Mouse (Mus musculus) testis, adult 2 months (tissue): Measurements from ENCODE around the gene Rint1. TPM values are rescaled to one million over a fixed set of nuclear protein-coding genes. Genes with fewer than 3 reads are reported as not detected.

Experiments
- H3K27ac ChIP-seq: fragments of 200-500 bp; 2 replicates; pipeline ENCODE4 v1.5.1; 2012; ENCODE audit warnings: low read depth, low read length; ENCODE audit not compliant: control insufficient read depth, insufficient read depth
- H3K27me3 ChIP-seq: fragments of 200-500 bp; 2 replicates; pipeline ENCODE4 v1.6.1; 2012; ENCODE audit warnings: mild to moderate bottlenecking, low read length, moderate library complexity; ENCODE audit not compliant: control insufficient read depth, insufficient read depth
- H3K36me3 ChIP-seq: fragments of 200-500 bp; 2 replicates; pipeline ENCODE4 v1.6.1; 2012; ENCODE audit warnings: mild to moderate bottlenecking, low read length; ENCODE audit not compliant: control insufficient read depth, insufficient read depth
- H3K4me1 ChIP-seq: fragments of 200-500 bp; 2 replicates; pipeline ENCODE4 v1.6.1; 2012; ENCODE audit warnings: low read length; ENCODE audit not compliant: control insufficient read depth, insufficient read depth
- H3K4me3 ChIP-seq: fragments of 200-500 bp; 2 replicates; pipeline ENCODE4 v1.5.1; 2012; ENCODE audit warnings: low read depth, mild to moderate bottlenecking, low read length, moderate library complexity, mixed read lengths; ENCODE audit not compliant: control insufficient read depth
- CTCF ChIP-seq: fragments of 200-500 bp; IDR thresholded peaks from 2 replicates; pipeline ENCODE4 v1.5.1; 2012; ENCODE audit warnings: low read depth, mild to moderate bottlenecking, inconsistent platforms, low read length, moderate library complexity; ENCODE audit not compliant: control insufficient read depth, insufficient read depth, insufficient replicate concordance
- POLR2A ChIP-seq: fragments of 200-500 bp; IDR thresholded peaks from 2 replicates; pipeline ENCODE4 v1.6.1; 2012; ENCODE audit warnings: low read depth, mild to moderate bottlenecking, inconsistent platforms, low read length, moderate library complexity; ENCODE audit not compliant: control insufficient read depth
- polyA plus RNA-seq: library from polyadenylated mRNA; depleted of rRNA; stranded (reverse); fragments of >200 nt; gene quantifications from 2 replicates; pipeline ENCODE4 v1.2.3, GENCODE M21; 2012

Gene Rint1
- polyA plus RNA-seq, 1 experiment = 6.9 TPM

DNA sequence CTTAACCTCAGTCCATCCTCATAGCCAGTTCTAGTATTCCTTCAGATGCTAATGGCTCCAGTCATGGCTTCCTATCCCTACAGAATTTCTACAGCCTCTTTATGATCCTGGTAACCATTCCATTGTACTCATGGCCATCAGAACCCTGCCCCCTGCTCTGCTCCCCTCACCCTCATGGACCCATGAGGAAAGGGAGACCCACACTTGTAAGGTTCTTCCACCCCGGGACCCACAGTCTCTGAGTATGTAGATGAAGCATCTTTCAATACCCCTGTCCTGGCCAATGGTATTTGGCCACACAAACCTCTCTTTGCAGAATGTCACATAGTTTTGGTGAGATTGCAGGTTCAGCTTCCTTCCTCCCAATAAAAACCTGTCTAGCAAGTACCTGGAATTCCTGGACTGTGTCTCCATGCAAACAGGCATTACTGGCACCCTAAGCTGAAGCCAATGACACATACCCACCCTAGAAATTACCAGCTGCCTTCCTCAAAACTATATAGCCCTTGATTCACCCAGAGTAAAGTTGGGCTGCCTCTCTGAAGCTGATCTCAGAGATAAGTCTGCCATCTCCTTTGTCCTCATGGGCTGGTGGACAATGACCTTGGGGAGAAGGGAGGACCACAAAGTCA, 71.7 kb downstream of the Rint1 start:
- TF ChIP-seq CTCF = no peak
- no peak for TF ChIP-seq POLR2A

DNA sequence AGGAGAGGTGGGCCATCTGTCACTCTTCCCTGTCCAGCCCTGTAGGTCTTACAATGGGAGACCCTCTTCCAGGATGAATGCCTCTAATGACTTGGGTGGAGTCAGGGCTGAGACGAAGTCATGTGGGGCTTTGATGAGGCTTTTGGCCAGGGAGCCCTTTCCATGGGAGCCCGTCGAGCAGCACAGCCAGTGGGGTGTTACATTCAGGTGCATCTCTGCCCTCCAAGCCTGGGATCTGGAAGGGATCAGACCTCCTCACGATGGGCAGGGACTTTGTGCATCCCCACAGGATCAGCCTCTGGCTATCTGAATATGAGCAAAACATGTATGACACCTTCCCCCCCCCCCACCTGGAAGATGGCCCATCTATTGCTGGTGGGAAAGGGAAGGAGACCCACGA, 72.4 kb downstream of the Rint1 start:
- Histone ChIP-seq H3K36me3 (no peaks in the 10 kb centered on the region), H3K27me3 (no peaks in the 10 kb centered on the region), H3K4me3 (0 out of 2 replicates have a peak overlapping the region, but pooled peaks have one; percentile 14), H3K4me1 (no peaks in the 10 kb centered on the region; the same call in none of the 2 replicates), H3K27ac (no peak overlapping the region)
- no peak for TF ChIP-seq CTCF
- no peak for TF ChIP-seq POLR2A

More for the DNA sequence above, 71.7 kb downstream of the Rint1 start:
- Histone ChIP-seq H3K4me1 (no peaks in the 10 kb centered on the region; the same call in none of the 2 replicates), H3K27me3 (no peaks in the 10 kb centered on the region), H3K4me3 (no peak overlapping the region), H3K36me3 (no peaks in the 10 kb centered on the region), H3K27ac (no peak overlapping the region)

DNA sequence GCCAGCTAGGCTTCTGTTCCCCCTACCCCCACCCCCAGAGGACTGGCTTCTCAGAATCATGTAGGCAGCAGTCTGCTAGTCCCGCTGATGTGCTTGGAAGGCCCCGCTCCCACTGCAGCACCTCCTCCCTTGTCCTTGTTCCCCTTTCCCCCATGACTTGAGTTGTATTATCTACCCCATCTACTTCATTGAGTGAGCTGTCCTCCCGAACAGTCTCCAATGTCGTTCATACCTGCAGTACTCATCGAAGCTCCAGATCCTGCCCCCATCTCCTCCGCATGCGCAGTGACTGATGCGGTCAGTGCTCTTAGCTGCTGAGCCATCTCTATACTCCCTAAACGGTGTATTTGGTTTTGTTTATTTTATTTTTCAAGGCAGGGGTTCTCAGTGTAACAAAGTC, 74.2 kb downstream of the Rint1 start:
- no peak for TF ChIP-seq CTCF
- TF ChIP-seq POLR2A = no peak
- Histone ChIP-seq H3K27ac (no peak overlapping the region), H3K36me3 (no peaks in the 10 kb centered on the region)

DNA sequence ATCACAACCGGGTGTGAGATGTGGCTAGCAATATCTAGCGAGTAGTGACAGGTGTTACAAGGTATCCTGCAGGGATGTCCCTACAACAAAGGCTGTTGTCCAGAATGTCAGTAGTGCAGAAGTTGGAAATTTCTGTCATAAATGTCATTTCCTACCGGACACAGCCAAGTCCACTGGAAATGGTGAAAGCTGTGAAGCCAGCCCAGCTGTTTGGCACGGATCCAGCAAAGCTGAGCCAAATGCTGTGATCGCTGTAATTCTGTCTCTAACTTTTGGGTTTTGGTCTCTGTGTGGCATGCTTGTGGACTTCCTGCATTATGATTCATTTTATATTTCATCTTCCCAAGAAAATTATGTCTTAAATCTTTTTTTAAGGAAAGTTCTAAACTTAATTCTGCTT, 74.8 kb downstream of the Rint1 start:
- Histone ChIP-seq H3K27ac (no peak overlapping the region), H3K4me3 (no peak overlapping the region), H3K4me1 (no peaks in the 10 kb centered on the region; the same call in none of the 2 replicates), H3K27me3 (no peaks in the 10 kb centered on the region), H3K36me3 (no peaks in the 10 kb centered on the region)
- no peak for TF ChIP-seq POLR2A

More for the DNA sequence above, 74.2 kb downstream of the Rint1 start:
- Histone ChIP-seq H3K27me3 (no peaks in the 10 kb centered on the region), H3K4me3 (no peak overlapping the region), H3K4me1 (no peaks in the 10 kb centered on the region; the same call in none of the 2 replicates)

DNA sequence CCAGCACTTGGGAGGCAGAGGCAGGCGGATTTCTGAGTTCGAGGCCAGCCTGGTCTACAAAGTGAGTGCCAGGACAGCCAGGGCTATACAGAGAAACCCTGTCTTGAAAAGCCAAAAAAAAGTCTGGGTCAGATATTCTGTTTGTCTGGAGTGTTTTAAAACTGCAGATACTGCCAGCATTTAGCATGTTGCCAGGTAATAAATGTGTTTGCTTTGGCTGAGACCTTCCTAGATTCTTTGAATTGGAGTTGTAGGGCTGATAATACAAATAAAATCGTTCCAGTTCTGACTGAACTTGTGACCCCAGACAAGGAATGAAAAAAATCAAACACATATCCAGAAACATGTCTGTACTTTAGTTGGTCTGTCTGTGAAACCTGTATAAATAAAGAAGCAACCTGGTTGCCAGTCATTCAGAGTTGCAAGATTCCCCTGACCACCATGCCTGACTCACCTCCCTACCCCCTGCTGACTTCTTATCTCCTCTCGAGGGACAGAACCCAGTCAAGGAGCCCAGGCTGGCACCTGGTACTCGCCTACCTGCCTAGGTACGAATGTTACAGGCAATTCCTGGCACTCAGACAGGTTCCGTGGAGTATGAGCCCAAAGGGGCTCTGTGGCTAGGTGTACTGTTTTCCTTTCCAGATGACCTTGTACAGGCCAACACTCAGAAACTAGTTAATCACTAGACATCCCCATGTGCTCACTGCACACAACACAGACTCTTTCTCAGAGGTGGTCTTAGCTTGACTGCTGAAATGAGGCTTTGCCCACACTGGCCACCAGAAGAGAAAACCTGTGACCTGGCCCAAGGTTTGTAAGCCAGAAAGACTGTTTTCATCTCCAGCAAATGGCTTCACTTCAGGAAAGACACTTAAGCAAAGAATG, 75.9 kb downstream of the Rint1 start:
- Histone ChIP-seq H3K4me3 (peak overlapping the region; percentile 68), H3K4me1 (no peaks in the 10 kb centered on the region; the same call in none of the 2 replicates), H3K27me3 (no peaks in the 10 kb centered on the region), H3K36me3 (no peaks in the 10 kb centered on the region), H3K27ac (no peak overlapping the region)
- TF ChIP-seq POLR2A (no peak), CTCF (no peak)

DNA sequence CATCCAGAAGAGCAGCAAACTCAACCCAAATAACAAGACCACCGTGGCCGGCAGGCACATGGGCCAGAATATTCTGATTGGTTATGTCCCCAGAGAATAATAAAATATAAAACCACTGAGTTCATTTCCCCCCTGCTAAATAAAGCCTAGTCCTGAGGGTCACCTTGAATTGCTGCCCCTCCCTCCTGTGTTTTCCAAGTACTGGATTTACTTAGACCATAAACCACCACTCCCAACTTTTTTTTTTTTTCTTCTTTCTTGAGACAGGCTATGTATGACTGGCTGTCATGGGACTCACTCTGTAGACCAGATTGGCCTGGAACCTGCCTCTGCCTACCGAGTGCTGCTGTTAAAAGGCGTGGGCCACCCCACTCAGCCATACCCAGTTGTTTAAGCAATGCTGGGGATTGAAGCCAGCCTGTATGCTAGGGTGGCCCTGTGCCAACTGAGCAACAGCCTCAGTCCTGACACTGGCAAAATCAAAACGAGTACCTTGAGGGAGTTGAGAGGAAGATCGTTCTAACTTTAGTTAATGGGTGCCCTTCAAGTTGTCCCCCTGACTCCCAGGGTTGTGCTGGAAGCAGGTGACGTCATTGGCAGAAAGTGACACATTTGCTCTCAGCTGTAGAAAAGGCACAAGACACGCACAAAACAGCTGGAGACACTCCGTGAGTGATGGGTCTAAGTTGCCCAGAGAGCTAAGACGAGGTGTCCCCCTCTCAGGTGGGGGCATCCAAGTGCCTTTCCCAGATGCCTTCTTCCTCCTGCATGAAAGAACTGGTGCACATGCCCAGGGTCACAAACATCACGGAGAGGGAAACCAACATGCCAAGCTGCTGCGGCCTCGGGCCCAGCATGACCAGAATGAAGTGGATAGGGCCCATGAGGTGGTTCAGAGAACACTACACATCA, 76.8 kb downstream of the Rint1 start:
- no peaks in the 10 kb centered on the region; the same call in 1 of the 2 replicates for H3K4me1 ChIP-seq
- TF ChIP-seq POLR2A (0 out of 2 replicates have a peak, but pooled peaks have one; percentile 24), CTCF (no peak)
- H3K27me3 ChIP-seq = no peaks in the 10 kb centered on the region

More for the DNA sequence above, 76.8 kb downstream of the Rint1 start:
- Histone ChIP-seq H3K27ac (no peak overlapping the region), H3K4me3 (peak overlapping the region; percentile 68), H3K36me3 (no peaks in the 10 kb centered on the region)
